Mouse (Mus musculus) mesoderm, embryonic 11.5 days (tissue): ENCODE data around the gene Rcc1l.

ENCODE experiments used
- DNase-seq: peaks from one replicate; pipeline ENCODE4 v3.0.0-alpha.2; 2012; ENCODE audit warnings: low read depth, low spot score

Gene Rcc1l

GRCm38 (mm10) chr5:134170167-134170566 is 6.4 kb downstream of the Rcc1l start:
- DNase-seq, result no peak

GRCm38 (mm10) chr5:134169231-134169630 is 7.3 kb downstream of the Rcc1l start:
- DNase-seq, result no peak

GRCm38 (mm10) chr5:134168033-134168432 is 8.5 kb downstream of the Rcc1l start:
- no peak for DNase-seq

GRCm38 (mm10) chr5:134166642-134167041 is 9.9 kb downstream of the Rcc1l start:
- DNase-seq, result no peak

GRCm38 (mm10) chr5:134164688-134165087 is 11.9 kb downstream of the Rcc1l start:
- no peak for DNase-seq

- no peak for DNase-seq
Measured at GRCm38 (mm10) chr5:134155916-134156466, 20.6 kb downstream of the Rcc1l start.

GRCm38 (mm10) chr5:134151895-134152294 is 24.7 kb downstream of the Rcc1l start:
- DNase-seq, result no peak

GRCm38 (mm10) chr5:134148153-134148552 is 28.4 kb downstream of the Rcc1l start:
- no peak for DNase-seq

GRCm38 (mm10) chr5:134147194-134147753 is 29.3 kb downstream of the Rcc1l start:
- no peak for DNase-seq

GRCm38 (mm10) chr5:134144986-134145385 is 31.6 kb downstream of the Rcc1l start:
- DNase-seq, result no peak

- no peak for DNase-seq
Measured at GRCm38 (mm10) chr5:134142381-134142780, 34.2 kb downstream of the Rcc1l start.

- DNase-seq, result no peak
Measured at GRCm38 (mm10) chr5:134141236-134141635, 35.3 kb downstream of the Rcc1l start.

GRCm38 (mm10) chr5:134139429-134139828 is 37.1 kb downstream of the Rcc1l start:
- no peak for DNase-seq

- DNase-seq, result no peak
Measured at GRCm38 (mm10) chr5:134137933-134138332, 38.6 kb downstream of the Rcc1l start.

GRCm38 (mm10) chr5:134136022-134136421 is 40.6 kb downstream of the Rcc1l start:
- no peak for DNase-seq

- peak; percentile 23 for DNase-seq
Measured at GRCm38 (mm10) chr5:134131586-134131985, 45.0 kb downstream of the Rcc1l start.

GRCm38 (mm10) chr5:134126232-134126631 is 50.3 kb downstream of the Rcc1l start:
- DNase-seq, result no peak

GRCm38 (mm10) chr5:134123846-134124245 is 52.7 kb downstream of the Rcc1l start:
- DNase-seq, result no peak

GRCm38 (mm10) chr5:134121893-134122259 is 54.7 kb downstream of the Rcc1l start:
- DNase-seq, result no peak

GRCm38 (mm10) chr5:134121138-134121892 is 55.3 kb downstream of the Rcc1l start:
- peak; percentile 47 for DNase-seq

GRCm38 (mm10) chr5:134120135-134120534 is 56.4 kb downstream of the Rcc1l start:
- no peak for DNase-seq

GRCm38 (mm10) chr5:134119481-134120120 is 57.0 kb downstream of the Rcc1l start:
- DNase-seq, result no peak
